Mouse (Mus musculus): ENCODE results near the gene Tnni3. TPM values are rescaled to one million over a fixed set of nuclear protein-coding genes. Genes with fewer than 3 reads are reported as not detected.
"Not testable (repeated sequence)": the region's sequence is repeated elsewhere in the genome, so short reads cannot be mapped to it uniquely, and the experiment has no call there.

Gene Tnni3
- polyA plus RNA-seq, 1 experiment from 2014 or later, result 1,749 TPM

DNA sequence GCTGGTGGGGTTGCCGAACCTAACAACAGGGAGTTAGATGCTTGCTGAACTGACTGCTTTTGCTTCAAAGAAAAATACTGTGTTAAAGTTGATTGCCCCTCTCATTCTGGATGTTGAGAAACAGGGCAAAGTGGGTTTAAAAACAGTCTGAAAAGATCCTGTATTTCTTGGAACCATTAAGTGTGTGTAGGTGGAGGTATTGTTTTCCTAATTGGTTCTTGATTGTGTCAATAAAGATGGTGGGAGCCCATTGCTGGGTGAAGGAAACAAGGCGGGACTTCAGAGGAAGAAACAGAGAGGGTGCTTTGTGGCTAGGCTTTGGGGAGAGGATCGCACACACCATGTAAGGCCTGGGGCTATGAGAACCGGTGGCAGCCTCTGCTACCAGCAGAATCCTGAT, 13.2 kb upstream of the Tnni3 start:
- no peaks in the 10 kb centered on the region for H3K36me3 ChIP-seq
- H3K9ac ChIP-seq, result no peak overlapping the region
- no peak overlapping the region for H3K4me2 ChIP-seq
- WGBS, result 49% methylated on average over 4 of the region's 4 CpGs
- H3K9me3 ChIP-seq (replicated peaks), result no peaks in the 10 kb centered on the region
- no peak overlapping the region for H3K4me3 ChIP-seq
- peaks cover 11% of the 10 kb centered on the region; the same call in 1 of the 2 replicates for H3K27me3 ChIP-seq (replicated peaks)
- H3K4me1 ChIP-seq (replicated peaks), result peaks cover 1% of the 10 kb centered on the region
- H3K27ac ChIP-seq (ENCODE audit: poor library complexity, severe bottlenecking), result no peak overlapping the region
- no peak for ATAC-seq (ENCODE audit: insufficient number of reproducible peaks, low FRiP score)

DNA sequence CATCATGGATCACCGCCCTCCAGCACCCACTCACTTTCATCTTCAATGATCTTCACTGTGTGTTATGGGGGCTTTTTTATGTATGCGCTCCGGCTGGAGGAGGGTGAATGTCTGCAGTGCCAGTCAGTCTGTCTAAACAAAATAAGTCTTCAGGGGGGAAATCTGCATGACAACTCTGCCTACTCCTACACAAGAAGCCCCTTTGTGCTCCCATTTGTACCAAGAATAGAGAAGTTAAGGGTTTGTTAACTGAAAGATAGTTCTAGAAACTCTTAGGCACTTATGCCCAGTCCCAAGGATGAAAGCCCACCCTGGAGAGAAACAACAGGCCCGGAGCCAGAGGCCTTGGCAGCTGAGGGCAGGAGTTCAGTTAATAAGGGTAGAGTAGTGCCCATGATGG, 12.3 kb upstream of the Tnni3 start:
- no peak overlapping the region for H3K27ac ChIP-seq (ENCODE audit: poor library complexity, severe bottlenecking)
- no peak overlapping the region for H3K4me2 ChIP-seq
- peaks cover 9% of the 10 kb centered on the region for H3K27me3 ChIP-seq (replicated peaks)
- no peaks in the 10 kb centered on the region for H3K36me3 ChIP-seq
- ATAC-seq (ENCODE audit: insufficient number of reproducible peaks, low FRiP score), result no peak
- no peaks in the 10 kb centered on the region for H3K9me3 ChIP-seq (replicated peaks)
- peaks cover 8% of the 10 kb centered on the region for H3K4me1 ChIP-seq (replicated peaks)
- no peak overlapping the region for H3K4me3 ChIP-seq
- H3K9ac ChIP-seq, result no peak overlapping the region
- WGBS, result 88% methylated on average over 4 of the region's 4 CpGs

DNA sequence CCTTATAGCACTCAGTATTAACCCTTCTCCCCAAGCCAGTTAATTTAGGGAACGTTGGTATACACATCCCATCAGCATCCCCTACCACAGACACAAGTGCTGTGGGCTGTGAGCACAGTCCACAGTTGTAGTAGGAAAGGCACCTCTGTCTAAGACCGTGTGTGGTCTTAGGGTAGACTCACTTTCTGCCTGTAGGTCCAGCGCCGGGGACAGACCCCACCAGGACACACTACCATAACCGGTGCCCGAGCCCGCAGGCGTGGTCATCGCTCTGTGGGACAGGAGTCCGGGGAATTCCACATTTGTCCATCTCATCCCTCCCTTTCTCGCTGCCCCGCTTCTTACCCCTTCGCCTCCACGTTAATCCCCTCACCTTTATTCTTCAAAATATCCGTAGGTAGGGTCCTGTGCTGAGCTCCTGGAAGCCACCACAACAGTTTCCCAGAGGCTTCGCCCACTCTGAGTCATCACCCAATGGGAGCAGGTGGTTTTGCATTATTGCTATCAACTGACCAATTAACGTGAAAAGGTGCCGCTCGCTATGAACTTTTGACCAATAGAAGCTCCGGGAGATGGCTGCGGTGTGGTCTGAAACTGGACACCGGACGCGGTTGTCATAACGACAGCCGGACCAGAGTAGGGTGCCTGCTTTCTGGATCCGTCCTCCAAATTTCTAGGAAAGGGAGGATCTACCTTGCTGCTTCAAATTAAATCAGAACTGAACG, 8.1 kb upstream of the Tnni3 start, which contains the start of gene Dnaaf3:
Gene Dnaaf3, minus strand, starts transcription at position 449 of the 725 bp plus-strand sequence.
- H3K4me2 ChIP-seq, result peak within 1 kb of the TSS; percentile 80
- H3K4me1 ChIP-seq (replicated peaks), result peaks cover 11% of the 10 kb centered on the region
- peaks cover 29% of the 10 kb centered on the region for H3K27me3 ChIP-seq (replicated peaks)
- peak within 1 kb of the TSS; percentile 7; the same call in 1 of the 2 replicates for H3K9ac ChIP-seq
- 5% methylated on average over 28 of the region's 28 CpGs for WGBS
- H3K9me3 ChIP-seq (replicated peaks), result no peaks in the 10 kb centered on the region
- peak within 1 kb of the TSS; percentile 45 for H3K4me3 ChIP-seq
- peak; percentile 89 for ATAC-seq (ENCODE audit: insufficient number of reproducible peaks, low FRiP score)
- H3K27ac ChIP-seq (ENCODE audit: poor library complexity, severe bottlenecking), result no peak within 1 kb of the TSS
- H3K36me3 ChIP-seq, result no peaks in the 10 kb centered on the region

DNA sequence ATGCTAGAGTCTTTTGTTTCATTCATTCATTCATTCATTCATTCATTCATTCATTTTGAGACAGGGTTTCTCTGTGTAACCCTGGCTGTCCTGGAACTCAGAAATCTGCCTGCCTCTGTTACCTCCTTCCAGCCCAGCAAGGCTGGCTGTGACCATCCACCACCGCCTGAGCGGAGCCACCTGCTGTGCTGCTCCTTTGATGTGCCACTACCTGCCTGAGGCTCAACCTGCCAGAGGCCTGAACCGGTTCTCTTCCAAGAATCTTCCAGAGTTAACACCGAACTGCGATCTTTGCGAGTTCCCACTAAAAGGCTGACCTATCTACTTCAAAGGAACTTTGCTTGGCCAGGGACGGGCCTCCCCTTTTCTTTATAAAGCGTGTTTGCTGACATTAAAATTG, 6.1 kb upstream of the Tnni3 start:
- WGBS, result 31% methylated on average over 8 of the region's 8 CpGs
- ATAC-seq (ENCODE audit: insufficient number of reproducible peaks, low FRiP score); H3K27ac ChIP-seq (ENCODE audit: poor library complexity, severe bottlenecking): not testable (repeated sequence)

DNA sequence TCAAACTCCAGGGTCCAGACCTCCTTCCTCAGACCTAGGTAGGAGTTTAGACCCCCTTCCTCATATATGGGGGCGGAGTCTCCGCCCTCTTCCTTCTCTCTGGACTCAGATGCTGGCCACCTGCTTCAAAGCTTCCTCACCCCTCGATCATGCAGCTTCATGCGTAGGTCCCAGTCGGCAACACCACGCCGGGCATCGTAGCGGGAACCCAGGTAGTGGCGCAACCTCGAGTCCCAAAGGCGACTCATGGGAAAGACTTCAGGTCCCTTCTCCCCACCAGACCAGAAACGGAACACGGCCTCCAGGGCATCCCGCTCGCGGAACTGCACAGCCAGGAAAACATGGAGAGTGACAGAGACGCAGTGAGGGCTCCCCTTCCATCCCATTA, 3.3 kb upstream of the Tnni3 start:
- H3K27ac ChIP-seq (ENCODE audit: poor library complexity, severe bottlenecking), result no peak overlapping the region
- peaks cover 30% of the 10 kb centered on the region for H3K27me3 ChIP-seq (replicated peaks)
- ATAC-seq (ENCODE audit: insufficient number of reproducible peaks, low FRiP score), result no peak
- 49% methylated on average over 18 of the region's 18 CpGs for WGBS
- 0 out of 2 replicates have a peak overlapping the region, but pooled peaks have one; percentile 38 for H3K4me3 ChIP-seq
- H3K4me1 ChIP-seq (replicated peaks), result peaks cover 33% of the 10 kb centered on the region
- H3K9ac ChIP-seq, result no peak overlapping the region
- H3K9me3 ChIP-seq (replicated peaks), result no peaks in the 10 kb centered on the region
- peak overlapping the region; percentile 69 for H3K4me2 ChIP-seq
- no peaks in the 10 kb centered on the region for H3K36me3 ChIP-seq

More for the DNA sequence above, 6.1 kb upstream of the Tnni3 start:
- not testable (repeated sequence) for H3K9ac ChIP-seq; H3K9me3 ChIP-seq (replicated peaks); H3K4me2 ChIP-seq; H3K36me3 ChIP-seq; H3K4me3 ChIP-seq
- peaks cover 34% of the 10 kb centered on the region for H3K27me3 ChIP-seq (replicated peaks)
- H3K4me1 ChIP-seq (replicated peaks), result peaks cover 20% of the 10 kb centered on the region

DNA sequence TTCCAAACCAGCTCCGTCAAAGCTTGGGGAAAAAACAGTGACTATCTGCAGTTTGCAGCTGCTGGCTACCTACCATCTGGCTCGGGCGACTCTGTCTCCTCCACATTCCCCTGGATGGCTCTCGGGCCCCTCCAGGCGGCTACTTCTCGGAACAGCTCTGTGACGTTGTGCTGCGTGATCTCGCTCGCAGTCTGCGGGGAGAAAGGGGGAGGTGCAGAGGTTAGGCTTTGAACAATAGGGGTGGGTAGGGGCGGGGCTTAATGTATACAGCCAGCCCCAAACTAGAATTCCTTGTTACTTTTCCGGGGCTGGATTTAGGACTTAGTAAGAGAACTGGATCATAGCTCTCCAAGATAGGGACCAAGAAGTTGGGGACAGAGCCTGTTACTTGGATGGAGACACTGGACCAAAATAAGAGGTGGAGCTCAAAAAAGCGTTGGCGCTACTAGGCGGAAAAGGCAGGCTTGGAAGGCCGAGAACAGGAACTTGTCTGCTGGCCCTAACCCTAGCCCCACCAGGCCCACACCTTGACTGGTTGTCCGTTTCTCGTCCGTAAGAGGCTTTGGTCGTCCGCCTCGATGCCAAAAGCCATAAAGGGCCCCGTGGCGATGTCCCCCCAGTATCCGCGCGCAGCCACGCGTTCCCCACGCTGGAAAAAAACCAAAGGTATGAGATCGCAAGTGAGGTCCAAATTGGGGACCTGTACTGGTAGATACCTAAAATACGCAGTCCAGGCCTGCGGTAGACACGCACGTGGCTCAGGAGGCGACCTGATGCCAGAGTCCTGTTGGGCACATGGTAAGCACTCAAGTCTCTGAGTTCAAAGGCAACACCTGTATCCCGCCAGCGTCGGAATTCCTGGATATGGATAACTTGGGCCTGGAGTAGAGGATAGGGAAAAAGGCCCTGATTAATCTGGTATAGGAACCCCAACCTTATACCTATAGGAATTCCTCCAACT, 2.6 kb upstream of the Tnni3 start:
- H3K9me3 ChIP-seq (replicated peaks), result no peaks in the 10 kb centered on the region
- peaks cover 26% of the 10 kb centered on the region for H3K4me1 ChIP-seq (replicated peaks)
- peak; percentile 86 for ATAC-seq (ENCODE audit: insufficient number of reproducible peaks, low FRiP score)
- peak overlapping the region; percentile 69 for H3K4me2 ChIP-seq
- peak overlapping the region; percentile 62 for H3K9ac ChIP-seq
- peak overlapping the region; percentile 38 for H3K4me3 ChIP-seq
- no peak overlapping the region for H3K27ac ChIP-seq (ENCODE audit: poor library complexity, severe bottlenecking)
- H3K27me3 ChIP-seq (replicated peaks), result peaks cover 30% of the 10 kb centered on the region
- 21% methylated on average over 40 of the region's 40 CpGs for WGBS
- no peaks in the 10 kb centered on the region for H3K36me3 ChIP-seq

DNA sequence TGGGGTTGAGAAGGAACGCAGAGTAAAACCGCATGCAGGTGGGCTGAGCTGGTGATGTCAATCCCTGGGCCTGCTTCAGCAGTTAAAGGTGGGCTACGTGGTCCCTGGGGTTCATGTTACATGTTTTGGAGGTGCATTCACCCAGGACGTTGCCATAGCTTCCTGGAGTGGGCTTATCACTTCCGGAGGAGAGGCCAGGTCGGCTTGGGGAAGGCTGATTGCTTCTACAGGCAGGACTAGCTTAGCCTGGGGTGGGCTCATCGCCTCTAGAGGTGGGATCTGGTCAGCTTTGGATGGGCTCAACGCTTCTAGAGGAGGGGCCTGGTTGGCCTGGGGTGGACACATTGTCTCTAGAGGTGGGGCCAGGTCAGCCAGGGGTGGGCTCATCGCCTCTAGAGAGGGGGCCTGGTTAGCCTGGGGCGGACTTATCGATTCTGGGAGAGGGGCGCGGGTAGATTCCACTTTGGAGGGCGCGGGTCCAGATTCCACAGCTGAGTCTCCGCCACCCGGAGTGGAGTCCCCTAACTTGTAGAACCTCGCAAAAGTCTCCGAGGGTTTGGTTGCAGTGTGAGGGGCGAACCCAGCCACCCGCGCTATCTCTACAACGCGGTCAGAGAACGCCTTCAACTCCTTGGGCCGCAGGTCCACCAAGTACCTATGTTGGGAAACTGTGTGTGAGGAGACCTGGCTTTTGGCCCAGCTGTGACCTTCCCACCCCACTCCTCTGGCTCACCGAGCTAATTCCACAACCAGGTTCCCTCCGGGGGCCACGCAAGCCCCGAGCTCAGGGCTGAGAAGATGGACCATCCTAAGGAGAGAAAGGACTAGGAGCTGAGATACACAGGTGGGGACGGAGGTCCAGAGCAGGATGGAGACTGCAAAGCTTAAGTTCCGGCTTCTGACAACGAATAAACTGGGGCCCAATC, 561 bp downstream of the Tnni3 start:
- H3K27ac ChIP-seq (ENCODE audit: poor library complexity, severe bottlenecking), result peak overlapping the region; percentile 94
- H3K4me3 ChIP-seq, result peak overlapping the region; percentile 61; the same call in 1 of the 2 replicates
- ATAC-seq (ENCODE audit: insufficient number of reproducible peaks, low FRiP score), result no peak
- peaks cover 19% of the 10 kb centered on the region for H3K36me3 ChIP-seq
- H3K27me3 ChIP-seq (replicated peaks), result peaks cover 15% of the 10 kb centered on the region
- peaks cover 52% of the 10 kb centered on the region for H3K4me1 ChIP-seq (replicated peaks)
- H3K9ac ChIP-seq, result 0 out of 2 replicates have a peak overlapping the region, but pooled peaks have one; percentile 40
- 77% methylated on average over 33 of the region's 33 CpGs for WGBS
- no peaks in the 10 kb centered on the region for H3K9me3 ChIP-seq (replicated peaks)
- peak overlapping the region; percentile 77 for H3K4me2 ChIP-seq

DNA sequence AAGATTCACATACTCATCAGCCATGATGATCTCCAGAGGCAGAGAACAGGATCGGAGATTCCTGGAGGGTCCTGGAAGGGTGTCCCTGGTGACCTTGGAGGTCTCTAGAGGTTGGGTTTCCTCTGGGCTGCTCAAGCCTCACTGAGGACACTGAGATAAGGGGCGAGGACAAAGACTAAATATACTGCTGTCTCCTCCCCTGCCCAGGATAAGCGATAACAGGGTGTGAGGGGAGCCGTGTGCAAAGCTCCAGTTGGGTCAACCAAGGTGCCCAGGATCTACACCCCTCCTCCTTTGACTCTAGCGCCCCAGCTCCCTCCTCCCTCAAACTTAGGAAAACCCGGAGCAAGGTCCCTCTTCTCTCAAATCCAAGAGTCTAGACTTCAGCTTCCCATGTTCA, 1.7 kb downstream of the Tnni3 start:
- WGBS, result 26% methylated on average over 6 of the region's 6 CpGs
- Histone ChIP-seq H3K36me3 (peaks cover 26% of the 10 kb centered on the region), H3K4me2 (peak overlapping the region; percentile 77), H3K4me3 (peak overlapping the region; percentile 61), H3K4me1 (replicated peaks) (peaks cover 56% of the 10 kb centered on the region), H3K27me3 (replicated peaks) (peaks cover 6% of the 10 kb centered on the region), H3K9me3 (replicated peaks) (no peaks in the 10 kb centered on the region), H3K9ac (peak overlapping the region; percentile 86), H3K27ac (ENCODE audit: poor library complexity, severe bottlenecking) (peak overlapping the region; percentile 94)
- ATAC-seq (ENCODE audit: insufficient number of reproducible peaks, low FRiP score), result peak; percentile 40

DNA sequence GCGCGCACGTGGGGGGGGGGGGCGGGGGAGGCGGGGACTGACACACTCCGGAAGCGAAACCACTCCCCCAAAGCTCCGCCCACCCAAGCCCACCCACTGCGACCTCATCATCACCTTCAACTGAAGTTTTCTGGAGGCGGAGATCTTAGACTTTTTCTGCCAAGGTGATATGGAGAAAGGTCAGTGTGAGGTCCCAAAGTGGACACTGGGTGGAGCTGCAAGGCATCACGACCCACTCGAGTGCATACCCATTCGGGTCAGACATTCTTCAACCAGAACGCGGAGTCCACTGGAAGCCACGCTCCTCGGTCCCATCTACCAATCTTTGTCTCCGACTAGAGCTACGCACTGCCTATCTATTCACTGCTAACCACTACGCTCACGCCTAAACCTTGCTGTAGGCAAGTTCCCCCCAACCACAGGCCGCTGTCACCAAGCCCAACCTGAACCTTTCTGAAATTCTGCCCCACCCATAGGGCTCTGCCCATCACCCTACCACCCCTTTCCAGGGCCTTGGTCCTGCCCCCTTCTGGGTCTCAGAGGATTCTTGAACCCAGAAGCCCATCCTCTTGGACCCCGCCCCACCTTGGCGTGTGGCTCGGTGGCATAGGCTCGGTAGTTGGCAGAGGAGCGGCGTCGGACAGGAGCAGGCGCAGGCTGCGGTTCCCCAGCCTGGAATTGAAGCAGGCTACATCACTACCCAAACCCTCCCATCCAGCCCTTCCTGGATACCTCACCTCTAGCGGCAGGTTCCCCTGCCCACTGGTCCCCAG, 2.6 kb downstream of the Tnni3 start:
- 19% methylated on average over 32 of the region's 32 CpGs for WGBS
- peak overlapping the region; percentile 86 for H3K9ac ChIP-seq
- peak overlapping the region; percentile 94 for H3K27ac ChIP-seq (ENCODE audit: poor library complexity, severe bottlenecking)
- peak overlapping the region; percentile 77 for H3K4me2 ChIP-seq
- no peaks in the 10 kb centered on the region for H3K9me3 ChIP-seq (replicated peaks)
- ATAC-seq (ENCODE audit: insufficient number of reproducible peaks, low FRiP score), result peak; percentile 13; the same call in 1 of the 2 replicates
- H3K4me1 ChIP-seq (replicated peaks), result peaks cover 53% of the 10 kb centered on the region
- H3K36me3 ChIP-seq, result peaks cover 26% of the 10 kb centered on the region
- H3K27me3 ChIP-seq (replicated peaks), result no peaks in the 10 kb centered on the region; the same call in 1 of the 2 replicates
- peak overlapping the region; percentile 61 for H3K4me3 ChIP-seq

DNA sequence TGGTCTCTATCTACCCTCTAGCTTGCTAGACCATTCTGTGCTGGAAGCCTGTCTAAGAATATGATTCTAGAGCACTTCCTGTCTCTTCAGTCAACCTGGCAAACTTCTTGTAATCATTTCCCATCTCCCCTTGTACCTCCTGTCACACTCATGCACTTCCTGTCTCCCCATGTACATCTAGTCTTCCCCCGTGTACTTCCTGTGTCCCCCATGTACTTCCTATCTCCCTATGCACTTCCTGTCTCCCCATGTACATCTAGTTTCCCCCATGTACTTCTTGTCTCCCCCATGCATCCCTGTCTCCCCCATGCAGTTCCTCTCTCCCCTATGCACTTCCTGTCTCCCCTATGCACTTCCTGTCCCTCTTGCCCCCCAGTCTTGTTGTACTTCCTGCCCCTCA, 5.5 kb downstream of the Tnni3 start:
- Histone ChIP-seq H3K9ac (0 out of 2 replicates have a peak overlapping the region, but pooled peaks have one; percentile 32), H3K27me3 (replicated peaks) (no peaks in the 10 kb centered on the region; the same call in 1 of the 2 replicates), H3K4me1 (replicated peaks) (peaks cover 76% of the 10 kb centered on the region), H3K36me3 (peaks cover 26% of the 10 kb centered on the region), H3K4me2 (peak overlapping the region; percentile 77), H3K4me3 (peak overlapping the region; percentile 34; the same call in 1 of the 2 replicates), H3K9me3 (replicated peaks) (no peaks in the 10 kb centered on the region), H3K27ac (ENCODE audit: poor library complexity, severe bottlenecking) (peak overlapping the region; percentile 53)
- 68% methylated on average over 1 of the region's 1 CpGs for WGBS
- no peak for ATAC-seq (ENCODE audit: insufficient number of reproducible peaks, low FRiP score)

Data from heart, embryonic 12.5 days (tissue).